Mouse (Mus musculus) cerebellum, adult 11 months (tissue): ENCODE measurements around the gene Hps4.
A peak's percentile ranks its signal among the peaks of the same experiment; 100 is the strongest.
"Not testable (repeated sequence)": the region's sequence is repeated elsewhere in the genome, so short reads cannot be mapped to it uniquely, and the experiment has no call there.

Source experiments
- DNase-seq: peaks from one replicate; pipeline ENCODE4 v3.0.0; 2022

The Hps4 gene

DNA sequence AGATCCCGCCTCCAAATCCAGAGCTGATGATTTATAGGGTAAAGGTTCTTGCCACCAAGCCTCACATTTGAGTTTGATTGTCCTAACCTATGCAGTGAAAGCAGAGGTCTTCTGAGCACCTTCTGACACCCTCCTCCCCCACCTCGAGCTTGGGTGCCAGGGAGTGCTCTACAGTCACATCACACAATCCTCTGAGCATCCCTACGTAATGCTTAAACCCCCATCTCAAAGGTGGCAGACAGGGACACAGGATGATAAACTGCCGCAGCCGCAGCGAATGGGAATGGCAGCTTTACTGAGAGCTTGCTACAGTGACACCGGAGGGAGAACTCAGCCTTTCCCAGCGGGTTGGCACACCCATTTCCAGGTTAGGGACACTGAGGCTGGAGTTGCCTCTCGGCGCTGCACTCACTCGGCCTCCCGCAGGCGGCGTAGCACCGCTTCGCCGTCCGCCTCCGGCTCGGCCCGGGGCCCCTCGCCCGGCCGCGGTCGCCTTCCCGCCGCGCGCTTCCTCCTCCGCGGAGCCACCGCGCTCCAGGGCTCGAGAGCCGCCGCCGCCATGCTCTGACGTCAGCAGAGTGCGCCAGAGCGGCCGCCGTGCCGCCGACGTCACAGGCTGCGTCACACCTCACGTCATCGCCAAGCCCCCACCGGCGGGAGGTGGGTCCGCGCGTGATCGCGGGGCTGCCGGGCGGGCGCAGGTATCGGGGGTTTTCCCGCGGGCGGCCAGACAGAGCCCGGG, at the start of gene Hps4, which contains the start of gene Srrd:
Gene Hps4 (plus strand): TSS at position 621 of the 742 bp plus-strand sequence.
Gene Srrd (minus strand): TSS at position 578 of the 742 bp plus-strand sequence.
- DNase-seq: peak; percentile 84

DNA sequence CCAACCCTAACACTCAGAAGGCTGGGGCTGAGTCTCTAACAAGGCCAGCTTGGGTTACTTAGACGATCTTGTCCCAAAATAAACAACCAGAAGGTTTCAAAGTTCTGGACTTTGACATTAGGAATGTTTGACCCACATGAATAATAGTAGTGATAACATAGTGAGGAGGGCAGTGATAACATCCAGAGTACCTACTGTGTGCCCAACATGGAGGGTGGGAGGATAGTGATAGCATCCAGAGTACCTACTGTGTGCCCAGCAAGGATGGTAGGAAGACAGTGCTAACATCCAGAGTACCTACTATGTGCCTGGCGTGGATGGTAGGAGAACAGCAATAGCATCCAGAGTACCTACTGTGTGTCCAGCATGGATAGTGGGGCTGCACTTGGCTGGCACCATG, 49.1 kb upstream of the Hps4 start:
- no peak for DNase-seq

DNA sequence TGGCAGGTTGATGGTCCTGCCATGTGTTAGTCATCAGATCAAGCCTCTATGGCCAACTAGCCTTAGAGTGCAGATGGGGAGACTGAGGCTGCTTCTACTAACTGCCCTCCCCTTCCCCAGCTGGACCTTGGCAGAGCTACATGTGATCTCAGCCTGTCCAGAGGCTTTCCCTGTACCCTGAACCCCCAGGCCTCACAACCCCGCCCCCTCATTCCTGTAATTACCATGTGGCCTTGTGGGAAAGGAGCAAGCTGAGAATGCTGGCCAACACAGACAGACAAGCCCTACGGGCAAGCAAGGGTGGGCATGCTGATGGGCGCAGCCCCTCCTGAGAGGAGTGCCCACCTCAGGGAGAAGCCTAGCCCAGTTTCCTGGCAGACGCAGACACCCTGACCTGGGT, 48.2 kb upstream of the Hps4 start:
- DNase-seq: no peak

DNA sequence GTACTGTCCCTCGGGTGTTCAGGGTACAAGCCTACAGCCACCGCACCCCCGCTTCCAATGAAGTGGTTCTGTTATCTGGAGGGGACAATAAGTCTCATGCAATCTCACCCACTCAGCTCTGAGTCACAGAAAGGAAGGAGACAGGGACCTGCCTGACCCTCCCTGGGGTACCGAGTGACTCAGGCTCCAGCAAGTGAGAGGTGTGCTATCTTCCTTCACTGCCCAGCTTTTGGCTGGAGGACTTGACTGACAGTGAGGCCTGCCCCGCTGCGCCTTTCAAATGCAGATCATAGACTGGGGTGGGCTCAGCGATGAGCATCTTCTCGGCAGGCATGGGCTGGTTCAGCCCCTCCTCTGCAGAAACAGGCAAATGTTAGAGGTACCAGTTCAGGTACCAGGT, 47.7 kb upstream of the Hps4 start:
- DNase-seq: no peak

DNA sequence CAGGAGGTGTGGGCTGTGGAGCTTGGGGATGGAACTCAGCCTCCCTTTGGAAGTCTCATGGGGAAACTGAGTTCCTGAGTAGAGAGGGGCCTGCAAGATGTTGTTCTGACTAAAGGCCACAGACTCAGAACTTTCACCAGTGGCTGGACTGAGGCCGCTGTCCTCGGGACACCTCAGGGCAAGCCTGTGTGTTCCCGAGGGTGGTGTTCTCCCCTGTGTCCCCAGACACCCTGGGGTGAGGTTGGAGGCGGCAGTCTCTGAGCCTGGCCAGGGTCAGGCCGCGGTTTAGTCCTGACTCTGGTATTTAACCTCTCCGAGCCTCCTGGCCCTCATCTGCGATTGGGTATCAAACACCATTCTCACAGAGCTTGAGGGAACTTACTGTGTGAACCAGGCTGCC, 47.3 kb upstream of the Hps4 start:
- DNase-seq: no peak

DNA sequence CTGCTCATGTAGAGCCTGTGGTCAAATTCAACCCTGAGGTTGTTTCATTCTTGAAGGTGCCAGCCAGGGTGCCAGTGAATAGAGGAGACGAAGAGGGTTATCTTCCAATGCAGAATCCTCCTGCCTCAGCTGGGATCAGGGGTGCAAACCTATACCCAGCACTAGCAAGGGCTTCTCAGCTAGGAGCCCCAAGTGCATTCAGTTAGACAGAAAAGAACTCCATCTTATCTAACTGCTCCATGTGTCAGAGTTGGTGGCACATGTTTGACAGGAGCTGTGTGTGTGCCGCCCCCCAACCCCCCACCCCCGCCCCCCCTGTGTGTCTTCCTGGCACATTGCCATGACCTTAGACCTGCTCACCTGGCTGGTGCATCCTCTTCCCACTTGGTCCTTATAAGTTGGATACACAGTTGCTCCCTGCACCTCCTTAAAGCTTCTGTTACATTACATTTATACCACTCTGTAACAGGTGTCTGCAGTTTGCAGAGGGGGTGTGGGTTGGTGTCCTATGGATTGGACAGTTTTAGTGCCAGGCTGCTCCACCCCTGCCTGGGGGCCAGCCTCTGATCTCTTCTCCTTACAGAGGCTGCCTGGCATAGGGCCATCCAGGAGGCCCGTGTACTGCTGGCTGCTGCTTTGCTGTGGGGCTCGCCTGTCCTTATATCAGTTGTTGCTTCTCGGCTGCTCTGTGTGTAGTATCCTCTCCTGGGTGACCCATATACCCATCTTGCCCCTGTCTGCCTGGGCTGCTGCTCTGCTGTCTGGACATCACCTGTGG, 46.3 kb upstream of the Hps4 start:
- no peak for DNase-seq

DNA sequence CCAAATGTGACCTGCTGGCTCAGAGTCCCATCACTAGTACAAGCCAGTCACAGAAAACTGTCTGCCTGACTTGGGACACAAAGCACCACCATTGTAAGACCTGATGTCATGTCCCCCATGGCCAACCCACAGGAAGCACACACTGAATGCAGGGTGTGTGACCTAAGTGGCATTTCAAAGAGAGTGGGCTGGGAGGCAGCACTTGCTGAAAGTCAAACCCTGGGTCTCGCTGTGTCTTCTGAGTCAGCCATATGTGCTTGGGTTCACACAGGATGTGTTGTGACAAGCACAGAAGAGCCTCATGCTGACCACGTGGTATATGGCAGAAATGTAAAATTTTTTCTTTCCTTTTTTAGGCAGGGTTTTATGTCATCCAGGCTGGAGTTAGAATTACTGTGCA, 45.6 kb upstream of the Hps4 start:
- DNase-seq: no peak

DNA sequence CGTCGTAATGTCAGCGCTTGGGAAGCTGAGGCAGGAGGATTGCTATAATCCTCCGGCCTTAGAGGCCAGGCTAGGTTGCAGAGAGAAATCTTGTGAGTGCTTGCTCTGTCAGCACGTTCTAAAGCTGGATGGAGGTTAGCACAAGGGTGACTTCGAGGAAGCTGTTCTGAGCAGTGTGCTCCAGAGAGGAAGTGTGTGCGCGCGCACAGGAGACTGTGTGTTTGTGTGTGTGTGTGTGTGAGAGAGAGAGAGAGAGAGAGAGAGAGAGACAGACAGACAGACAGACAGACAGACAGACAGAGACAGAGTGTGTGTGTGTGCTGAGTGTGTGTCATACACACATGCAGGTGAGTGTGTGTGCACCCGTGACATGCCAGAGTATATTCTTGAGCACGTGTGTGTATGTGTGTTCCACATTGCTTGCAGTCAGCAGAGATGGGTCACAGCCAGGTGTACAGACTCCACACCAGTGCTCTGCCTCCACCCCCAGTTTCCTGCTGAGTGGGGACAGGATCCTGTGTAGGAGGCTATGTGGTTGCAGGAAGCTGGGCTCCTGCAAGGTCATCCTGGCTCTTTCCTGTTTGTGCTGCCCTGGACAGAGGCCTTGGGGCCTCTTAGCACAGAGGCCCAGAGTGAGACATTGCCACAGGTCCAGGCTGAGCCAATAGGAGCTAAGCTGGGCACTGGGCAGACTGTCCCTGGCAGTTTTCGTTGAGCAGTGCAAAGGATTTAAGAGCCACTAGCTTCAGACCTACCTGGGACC, 44.5 kb upstream of the Hps4 start:
- DNase-seq: no peak

DNA sequence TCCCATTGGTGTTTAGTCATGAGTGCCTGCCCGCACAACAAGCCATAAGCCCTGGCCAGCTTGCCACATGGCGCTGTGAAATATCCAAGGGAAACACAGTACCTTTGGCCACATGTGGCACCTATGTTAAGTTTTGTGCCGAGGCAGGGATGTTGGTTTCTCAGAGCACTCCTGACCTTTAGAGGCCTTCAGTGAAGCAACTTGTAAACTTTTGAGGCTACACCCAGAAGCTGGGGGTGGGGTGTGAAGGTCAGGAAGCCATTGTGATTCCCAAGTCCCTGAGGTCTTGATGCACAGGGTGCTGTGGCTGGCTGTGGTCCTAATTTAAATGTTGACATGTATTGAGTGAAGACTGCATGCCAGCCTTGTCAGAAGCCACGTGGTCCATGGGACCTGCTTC, 43.5 kb upstream of the Hps4 start:
- DNase-seq: no peak

DNA sequence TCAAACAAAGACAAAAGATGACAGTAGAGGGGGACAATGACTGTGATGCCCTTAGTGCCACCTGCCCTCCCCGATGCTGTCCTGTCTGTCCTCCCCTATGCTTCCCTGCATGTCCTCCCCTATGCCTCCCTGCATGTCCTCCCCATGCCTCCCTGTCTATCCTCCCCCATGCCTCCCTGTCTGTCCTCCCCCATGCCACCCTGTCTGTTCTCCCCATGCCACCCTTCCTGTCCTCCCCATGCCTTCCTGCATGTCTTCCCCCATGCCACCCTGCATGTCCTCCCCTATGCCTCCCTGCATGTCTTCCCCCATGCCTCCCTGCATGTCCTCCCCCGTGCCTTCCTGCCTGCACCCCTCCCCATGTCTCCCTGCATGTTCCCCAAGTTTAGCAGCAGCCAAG, 42.8 kb upstream of the Hps4 start:
- no peak for DNase-seq

DNA sequence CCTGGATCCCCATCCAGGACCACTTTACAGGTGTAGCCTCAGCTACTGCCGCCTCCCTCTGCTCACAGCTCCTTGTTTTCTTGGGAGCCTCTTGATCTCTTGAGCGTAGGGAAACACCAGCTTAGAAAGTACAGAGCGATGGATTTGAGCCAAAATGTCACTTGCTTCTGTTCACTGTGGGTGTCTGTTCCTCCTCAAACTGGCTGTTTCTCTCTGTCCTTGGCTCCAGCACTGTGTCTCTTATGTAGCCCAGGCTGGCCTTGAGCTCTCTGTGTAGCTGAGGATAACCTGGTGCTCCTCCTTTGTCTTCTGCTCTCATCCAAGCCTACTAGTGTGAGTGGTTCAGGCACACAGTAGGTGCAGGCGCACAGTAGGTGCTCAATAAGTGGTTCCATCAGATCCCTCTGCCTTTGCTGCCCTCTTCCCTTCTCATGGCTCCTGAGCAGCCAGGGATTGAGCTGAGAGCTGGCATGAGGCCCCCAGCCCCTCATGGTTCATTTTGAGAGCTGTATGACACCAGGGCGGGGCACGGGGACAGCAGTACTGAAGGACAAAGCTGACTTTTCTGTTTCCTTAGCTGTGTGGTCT, 42.1 kb upstream of the Hps4 start:
- no peak for DNase-seq

DNA sequence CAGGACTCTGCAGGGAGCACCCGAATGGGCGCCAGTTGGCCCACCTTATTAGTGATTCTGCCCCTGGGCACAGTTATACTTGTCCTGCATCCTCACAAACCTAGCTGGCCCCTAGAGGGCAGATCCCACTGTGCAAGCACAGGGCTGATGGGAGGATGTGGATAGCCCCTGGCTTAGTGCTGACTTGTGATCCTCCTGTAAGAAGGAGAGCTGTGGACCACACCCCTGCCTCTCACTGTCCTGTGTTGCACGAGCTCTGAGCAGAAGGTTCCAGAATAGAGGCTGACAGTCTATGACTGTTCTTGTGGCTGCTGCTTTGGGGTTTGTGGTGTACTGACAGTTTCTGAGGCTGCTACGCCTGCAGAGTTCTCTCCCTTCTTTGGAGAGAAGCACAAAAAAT, 41.2 kb upstream of the Hps4 start:
- no peak for DNase-seq

DNA sequence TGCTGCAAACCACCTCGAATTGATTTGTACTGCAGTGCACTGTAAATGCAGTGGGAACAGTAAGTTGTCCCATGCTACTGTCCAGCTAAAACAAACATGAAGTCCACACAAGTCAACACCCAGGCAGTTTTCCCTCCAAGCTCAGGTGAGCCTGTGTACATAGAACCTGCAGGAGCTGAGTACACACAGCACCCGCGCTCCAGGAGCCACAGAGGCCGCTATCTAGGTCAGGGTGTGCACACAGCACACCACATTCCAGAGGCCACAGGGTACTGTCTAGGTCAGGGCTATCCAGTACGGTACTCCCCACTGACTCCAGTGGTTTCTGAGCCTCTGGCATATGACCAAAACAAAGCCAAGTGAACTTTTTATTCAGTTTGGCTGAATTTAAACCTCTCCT, 40.6 kb upstream of the Hps4 start:
- no peak for DNase-seq

DNA sequence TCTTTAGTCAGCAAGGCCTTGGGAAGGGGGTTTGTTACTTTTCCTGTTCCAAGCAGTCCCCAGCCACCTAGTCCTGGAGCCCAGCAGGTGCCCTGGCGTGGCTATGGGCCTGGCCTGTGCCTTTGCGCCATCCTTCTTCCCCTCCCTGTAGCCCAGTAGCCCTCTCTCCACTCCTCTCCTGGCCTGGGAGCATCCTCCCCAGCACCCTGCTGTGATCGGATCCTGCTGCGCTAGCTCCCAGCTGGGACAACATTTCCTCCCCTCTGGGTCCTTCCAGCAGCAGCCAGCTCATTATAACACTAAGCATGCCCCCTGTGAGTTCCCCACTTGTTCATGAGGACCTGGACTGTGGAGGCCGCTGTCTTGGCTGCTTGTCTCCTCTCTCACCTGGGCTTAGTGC, 37.0 kb upstream of the Hps4 start:
- DNase-seq: no peak

DNA sequence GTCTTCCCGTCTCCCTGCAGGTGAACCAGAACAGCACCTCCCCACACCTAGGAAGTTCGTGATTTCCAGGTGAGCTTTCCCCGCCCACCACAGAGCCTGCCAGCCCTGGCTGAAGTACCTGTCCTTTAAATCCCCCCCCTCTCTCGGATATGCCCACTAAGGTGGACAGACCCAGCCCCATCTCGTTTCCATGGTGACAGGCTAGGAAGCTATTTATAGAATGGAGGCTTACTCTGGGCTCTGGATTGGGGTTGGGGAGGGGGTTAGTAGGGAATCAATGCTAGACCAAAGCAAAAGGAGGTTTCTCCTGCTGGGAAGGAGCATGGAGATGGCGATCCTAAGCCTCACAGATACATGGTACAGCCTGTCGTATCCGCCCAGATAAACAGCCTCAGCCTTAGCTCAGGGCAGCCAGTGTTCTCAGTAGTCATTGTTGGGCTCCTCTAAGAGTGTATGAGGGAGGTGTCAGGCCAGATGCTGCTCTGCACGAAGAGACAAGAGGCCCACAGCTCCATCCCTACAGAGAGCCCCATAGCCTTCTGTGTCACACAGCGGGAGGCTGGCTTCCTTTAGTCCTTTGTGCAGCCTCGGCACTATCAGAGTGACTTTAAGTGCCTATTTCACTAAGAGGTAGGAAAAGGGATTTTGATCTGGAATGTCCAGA, 29.5 kb upstream of the Hps4 start:
- no peak for DNase-seq

DNA sequence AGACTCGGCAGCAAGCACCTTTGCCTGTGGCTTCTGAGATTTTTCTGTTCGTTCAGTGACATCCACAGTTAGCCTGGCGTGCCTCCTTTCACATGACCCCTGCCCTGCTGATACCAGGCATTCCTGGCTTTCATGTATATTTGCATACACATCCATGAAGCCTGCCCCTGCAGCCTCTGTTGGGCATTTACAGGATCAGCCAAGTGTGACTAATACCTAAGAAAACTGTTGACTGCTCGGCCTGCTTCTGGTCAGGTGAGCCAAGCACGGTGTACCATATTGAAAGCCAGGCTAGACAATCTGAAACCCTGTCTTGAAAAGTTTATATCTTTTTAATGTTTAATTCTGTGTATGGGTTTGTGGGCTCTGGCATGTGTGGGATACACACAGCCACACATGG, 26.4 kb upstream of the Hps4 start:
- no peak for DNase-seq

DNA sequence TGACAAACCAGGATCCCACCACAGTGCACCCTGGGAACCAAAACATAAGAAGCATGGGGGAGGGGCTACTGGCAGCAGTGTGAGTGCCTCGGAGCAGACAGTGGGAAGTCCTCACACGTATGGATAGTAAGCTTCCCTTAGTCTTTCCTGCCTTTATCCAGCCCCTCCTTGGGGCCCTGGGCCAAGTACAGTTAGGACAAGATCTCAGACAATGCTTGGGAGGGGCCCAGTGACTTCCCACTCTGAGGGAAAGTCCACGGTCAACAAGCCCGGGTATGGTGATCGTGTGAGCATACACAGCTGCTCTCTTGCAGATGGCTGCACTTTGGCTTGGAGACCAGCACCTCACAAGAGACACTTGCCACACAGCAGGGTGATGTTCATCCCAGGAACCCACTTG, 25.6 kb upstream of the Hps4 start:
- DNase-seq: no peak

DNA sequence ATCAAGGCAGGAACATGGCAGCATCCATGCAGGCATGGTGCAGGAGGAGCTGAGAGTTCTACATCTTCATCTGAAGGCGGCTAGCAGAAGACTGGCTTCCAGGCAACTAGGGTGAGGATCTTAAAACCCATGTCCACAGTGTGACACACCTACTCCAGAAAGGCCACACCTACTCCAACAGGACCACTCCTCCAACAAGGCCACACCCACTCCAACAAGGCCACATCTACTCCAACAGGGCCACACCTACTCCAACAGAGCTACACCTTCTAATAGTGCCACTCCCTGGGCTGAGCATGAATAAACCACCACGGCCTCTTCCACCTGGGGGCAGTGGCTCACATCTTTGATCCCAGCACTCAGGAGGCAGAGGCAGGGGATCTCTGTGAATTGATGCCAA, 23.5 kb upstream of the Hps4 start:
- not testable (repeated sequence) for DNase-seq

DNA sequence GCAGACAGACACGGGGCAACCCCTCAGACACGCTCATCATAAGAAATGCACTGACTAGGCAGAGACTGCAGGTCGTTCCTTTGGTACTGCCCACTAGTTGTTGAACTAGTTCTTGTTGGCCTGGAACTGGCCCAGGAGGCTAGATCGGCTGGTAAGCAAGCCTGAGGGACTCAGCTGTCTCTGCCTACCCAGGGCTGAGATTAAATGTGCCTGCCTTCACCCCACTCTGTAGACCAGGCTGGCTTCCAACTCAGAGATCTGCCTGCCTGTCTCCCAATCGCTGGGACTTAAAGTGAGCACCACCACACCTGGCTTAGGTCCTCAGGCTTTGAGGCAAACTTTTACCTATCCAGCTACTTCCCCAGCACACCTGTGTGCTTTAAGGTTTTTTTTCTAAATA, 22.5 kb upstream of the Hps4 start:
- no peak for DNase-seq

DNA sequence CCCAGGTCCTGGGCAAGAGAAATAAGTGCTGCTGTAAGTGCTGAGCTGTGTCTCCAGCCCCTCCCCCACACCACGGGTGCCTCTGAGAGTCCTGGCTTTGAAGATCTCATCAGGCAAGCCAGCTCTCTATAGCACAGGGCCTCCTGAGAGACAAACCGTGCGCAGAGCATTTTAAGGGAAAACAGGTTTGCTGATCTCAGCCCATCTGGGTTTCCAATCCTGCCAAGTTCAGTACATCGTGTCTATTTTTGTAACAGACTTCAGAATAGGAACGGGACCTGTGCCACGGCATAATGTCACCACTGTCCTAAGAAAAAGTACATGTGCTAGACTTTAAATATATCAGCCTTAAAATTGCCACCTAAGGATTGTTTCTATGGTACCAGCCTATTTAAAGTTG, 21.9 kb upstream of the Hps4 start:
- peak; percentile 41 for DNase-seq

DNA sequence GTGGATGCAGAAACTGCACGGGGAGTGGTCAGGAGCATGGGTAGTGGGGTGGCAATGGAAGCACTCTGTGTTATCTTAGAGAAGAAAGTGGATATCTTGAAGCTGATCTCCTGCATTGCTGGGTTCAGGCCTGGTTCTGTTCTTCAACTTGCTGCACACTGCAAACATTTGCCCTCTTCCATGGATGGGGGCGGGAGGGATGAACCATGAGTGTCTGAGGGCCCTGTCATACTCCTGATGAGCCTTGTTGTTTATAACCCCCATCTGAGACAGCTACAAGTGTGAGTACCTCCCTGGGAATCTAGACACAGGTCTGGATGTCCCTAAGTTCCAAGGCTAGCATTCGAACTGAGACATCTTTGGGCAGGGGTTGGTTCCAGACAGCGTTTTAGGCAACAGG, 21.5 kb upstream of the Hps4 start:
- no peak for DNase-seq

DNA sequence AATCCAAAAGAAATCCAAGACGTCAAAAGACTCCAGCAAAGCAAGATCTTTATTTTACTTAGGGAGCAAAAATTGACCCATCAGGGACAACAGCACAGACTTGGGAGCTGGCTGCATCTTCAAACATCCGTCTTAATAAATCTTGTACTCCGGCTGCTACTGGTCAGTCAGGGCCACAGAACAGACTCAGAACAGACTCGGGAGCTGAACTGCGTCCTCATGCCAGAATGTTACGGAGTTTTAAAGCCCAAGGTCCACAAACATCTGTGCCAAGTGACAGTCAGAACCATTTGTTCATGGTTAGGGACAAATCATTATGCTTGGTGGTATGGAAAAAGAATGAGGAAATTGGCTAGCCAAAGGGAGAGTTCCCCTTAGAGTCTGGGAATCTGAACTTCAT, 19.6 kb upstream of the Hps4 start:
- DNase-seq: no peak
